Mouse (Mus musculus): ENCODE measurements around the gene Spata2l. TPM values are rescaled to one million over a fixed set of nuclear protein-coding genes. Genes with fewer than 3 reads are reported as not detected.
"Not testable (repeated sequence)": the region's sequence is repeated elsewhere in the genome, so short reads cannot be mapped to it uniquely, and the experiment has no call there.

The Spata2l gene
- 10 to 100 TPM; 83.0 to 91.1 TPM for total RNA-seq (2021)
- long read RNA-seq, transcript Spata2l-202 (2 exons, 2,707 nt): major isoform, 53 of 121 reads
- long read RNA-seq, transcript Spata2l-201 (3 exons, 2,380 nt): minor isoform, 30 of 121 reads
- long read RNA-seq, partial matches to known transcripts: 0 of 121 reads
- long read RNA-seq, other reads (novel, unspliced or antisense): 37 of 121 reads

GRCm38 (mm10) chr8:123235520-123236497 is at the start of gene Spata2l:
Spata2l (minus strand) TSS chr8:123236233.
- DNase-seq (ENCODE audit: low spot score in 2 of 2): peak; percentile 78 to 83

GRCm38 (mm10) chr8:123284493-123284892 is 48.5 kb upstream of the Spata2l start:
- no peak for DNase-seq (ENCODE audit: low spot score in 2 of 2)

DNA sequence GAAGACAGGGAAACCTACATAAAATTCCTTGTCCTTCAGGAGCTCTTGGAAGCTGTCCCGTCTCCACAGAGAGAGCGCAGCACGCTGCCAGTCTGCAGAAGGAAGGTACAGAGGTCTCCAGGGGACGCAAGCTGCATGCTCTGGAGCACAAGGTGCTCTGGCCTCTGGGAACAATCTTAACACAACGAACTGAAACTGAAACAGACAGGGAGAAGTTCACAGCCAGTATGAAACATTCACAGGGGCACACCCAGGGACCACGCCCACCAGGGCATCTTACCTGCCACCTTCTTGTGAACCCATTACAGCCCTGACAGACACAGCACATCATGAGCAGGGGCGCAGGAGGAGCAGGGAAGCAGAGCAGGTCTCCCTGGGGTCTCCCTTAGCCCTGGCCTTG is 48.0 kb upstream of the Spata2l start:
- DNase-seq (ENCODE audit: low spot score in 2 of 2): no peak

GRCm38 (mm10) chr8:123282994-123283393 is 47.0 kb upstream of the Spata2l start:
- DNase-seq (ENCODE audit: low spot score in 2 of 2): not testable (repeated sequence)

DNA sequence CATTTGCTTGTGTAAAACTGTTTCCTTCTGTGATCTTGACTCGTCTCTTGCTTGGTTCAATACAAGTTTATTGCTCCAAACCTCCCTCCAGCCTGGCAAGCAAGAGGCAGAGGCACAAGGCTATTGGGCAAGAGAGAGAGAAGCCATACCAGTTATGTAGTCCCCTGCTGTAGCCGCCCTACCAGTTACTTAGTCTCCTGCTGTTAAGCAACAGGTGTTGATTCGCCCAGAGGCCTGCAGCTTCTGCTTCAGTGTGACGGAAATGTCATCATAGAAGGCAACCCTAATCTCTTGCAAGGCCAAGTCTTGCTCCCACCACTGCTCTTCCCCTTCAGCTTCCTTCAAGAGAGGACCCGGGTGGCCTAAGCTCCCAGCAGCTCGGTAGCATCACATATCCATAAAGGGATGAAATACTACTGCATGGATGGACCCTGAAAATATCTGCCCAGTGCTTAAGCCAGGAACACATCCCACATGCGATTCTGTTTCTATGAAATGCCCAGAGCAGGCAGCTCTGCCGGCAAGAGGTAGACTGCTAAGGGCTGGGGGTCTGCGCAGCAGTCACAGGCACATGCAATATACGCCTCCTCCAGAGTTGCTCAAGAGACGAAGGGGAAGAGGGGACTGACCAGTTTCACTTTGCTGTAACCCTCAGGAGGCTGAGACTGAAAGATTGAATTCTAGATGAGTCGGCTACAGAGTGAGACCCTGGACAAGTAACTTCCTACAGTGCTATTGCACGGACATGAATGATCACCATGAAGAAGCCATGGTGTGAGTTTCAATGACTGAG is 44.5 kb upstream of the Spata2l start:
- DNase-seq (ENCODE audit: low spot score in 2 of 2): no peak

DNA sequence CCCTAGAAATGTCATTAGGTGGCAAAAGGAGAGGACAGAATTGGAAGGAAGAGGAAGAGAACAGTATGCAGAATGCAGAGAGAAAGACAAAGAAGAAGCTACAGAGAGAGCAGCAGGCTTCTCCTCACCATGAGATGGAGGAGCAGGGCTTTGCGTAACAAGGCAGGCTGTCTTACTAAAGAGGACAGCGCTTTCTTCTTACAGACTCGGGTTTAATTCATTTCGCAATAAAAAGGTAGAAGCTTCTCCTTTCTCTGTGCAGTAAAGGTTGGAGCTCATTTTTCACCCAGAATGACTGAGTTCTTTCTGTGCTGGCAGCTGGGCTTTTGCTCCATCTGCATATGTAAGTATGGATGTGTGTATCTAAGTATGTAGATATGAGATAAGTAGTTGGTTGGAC is 43.8 kb upstream of the Spata2l start:
- DNase-seq (ENCODE audit: low spot score in 2 of 2): no peak

DNA sequence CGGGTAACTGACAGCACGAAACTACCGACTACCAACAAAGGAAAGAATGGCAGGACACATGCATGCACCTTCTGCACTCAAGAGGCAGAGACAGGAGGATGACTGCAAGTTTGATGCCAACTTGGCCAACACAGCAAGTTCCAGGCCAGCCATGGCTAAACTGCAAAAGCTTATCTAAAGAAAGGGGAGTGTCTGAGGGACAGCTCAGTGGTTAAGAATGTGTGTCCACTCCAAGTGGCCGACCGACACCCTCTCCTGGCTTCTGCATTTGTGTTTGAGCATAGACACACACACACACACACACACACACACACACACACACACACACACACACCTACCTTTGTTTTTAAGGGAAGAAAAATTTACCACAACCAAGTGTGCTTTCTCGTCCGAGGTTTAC is 42.4 kb upstream of the Spata2l start:
- no peak for DNase-seq (ENCODE audit: low spot score in 2 of 2)

- DNase-seq (ENCODE audit: low spot score in 2 of 2): no peak
These were observed 39.1 kb upstream of the Spata2l start for GRCm38 (mm10) chr8:123275096-123275495.

DNA sequence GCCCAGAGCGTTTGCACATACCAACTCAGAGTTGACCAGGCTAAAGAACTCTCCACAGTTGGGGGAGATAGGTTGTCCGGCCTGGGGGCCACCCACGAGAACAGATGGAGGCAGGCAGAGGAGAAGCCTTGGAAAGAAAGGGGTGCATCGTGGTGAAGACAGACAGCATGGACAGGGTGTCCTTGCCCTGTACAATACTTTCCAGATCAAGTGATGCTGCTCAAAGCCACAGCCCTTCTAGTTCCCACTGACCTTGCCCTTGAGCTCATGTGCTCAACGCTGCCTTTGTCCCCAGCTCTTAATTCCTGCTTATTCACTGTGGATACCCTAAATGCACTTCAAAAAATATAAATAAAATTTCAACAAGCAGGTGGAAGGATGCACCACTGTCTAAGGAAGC is 38.4 kb upstream of the Spata2l start:
- DNase-seq (ENCODE audit: low spot score in 2 of 2): no peak

DNA sequence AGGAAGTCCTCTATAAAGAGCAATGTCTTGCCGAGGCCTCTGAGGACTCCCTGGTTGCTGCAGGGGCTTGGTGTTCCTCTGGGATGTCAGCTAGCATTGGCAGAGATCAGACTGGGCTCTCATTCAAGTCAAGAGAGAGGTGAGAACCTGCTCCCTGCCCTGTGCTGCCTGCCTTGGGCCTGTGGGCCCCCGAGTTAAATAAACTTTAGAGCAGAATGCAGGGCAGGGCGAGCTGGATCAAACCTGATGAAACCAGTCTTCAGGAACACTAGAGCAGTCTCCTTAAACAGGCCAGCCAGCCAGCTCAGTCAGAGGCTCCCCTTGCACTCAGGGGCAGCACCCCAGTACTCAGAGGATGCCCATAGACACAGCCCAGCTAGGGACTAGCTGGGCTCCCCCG is 35.9 kb upstream of the Spata2l start:
- DNase-seq (ENCODE audit: low spot score in 2 of 2): no peak

GRCm38 (mm10) chr8:123271147-123271546 is 35.1 kb upstream of the Spata2l start:
- DNase-seq (ENCODE audit: low spot score in 2 of 2): no peak

DNA sequence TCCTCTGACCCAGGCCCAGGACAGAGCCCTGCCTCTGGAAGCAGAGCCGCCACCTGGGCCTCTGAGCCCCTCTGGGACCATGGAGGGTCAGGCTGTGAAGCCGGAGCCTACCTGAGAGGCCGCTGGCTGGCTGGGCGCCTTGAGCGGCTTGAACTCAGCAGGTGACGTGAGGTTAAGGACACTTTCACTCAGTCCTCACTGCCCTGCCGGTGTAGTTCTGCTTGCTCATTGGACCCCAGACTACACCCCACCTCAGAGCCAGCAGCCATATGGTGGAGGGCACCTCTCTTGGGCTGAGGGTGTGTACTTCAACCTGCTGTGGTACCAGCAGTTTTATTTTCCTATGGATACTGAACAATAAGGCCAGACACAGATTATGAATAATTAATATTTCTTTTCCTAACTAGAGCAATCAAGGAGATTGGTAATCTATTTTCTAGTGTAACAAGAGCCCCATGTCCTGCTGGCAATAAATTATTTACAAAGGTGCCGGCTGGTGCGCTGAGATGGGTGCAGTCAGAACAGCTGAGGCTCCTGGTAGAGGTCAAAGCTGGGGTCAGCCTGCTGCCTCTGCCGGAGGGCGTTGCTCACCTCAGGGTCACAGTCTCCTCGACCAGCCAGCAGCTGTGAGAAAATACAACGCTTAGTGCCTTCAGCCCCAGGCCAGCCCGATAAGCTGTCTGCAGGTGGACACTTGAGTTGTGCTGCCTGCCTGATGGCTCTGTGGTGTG is 32.1 kb upstream of the Spata2l start:
- DNase-seq (ENCODE audit: low spot score in 2 of 2): no peak

DNA sequence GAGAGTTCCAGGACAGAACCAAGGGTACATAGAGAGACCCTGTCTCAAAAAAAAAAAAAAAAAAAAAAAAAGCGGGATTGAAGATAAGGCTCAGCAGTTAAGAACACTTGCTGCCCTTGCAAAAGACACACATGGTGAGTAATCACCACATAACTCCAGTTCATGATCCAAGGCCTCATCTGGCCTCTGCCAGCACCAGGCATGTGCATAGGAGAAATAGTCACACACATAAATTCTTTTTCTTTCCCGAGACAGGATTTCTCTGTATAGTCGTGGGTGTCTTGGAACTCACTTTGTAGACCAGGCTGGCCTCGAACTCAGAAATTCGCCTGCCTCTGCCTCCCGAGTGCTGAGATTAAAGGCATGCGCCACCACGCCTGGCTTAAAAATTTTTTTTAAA is 21.6 kb upstream of the Spata2l start:
- not testable (repeated sequence) for DNase-seq (ENCODE audit: low spot score in 2 of 2)

GRCm38 (mm10) chr8:123257114-123257513 is 21.1 kb upstream of the Spata2l start:
- DNase-seq (ENCODE audit: low spot score in 2 of 2): no peak

- DNase-seq (ENCODE audit: low spot score in 2 of 2): no peak
These were observed 19.1 kb upstream of the Spata2l start for GRCm38 (mm10) chr8:123255170-123255569.

- peak; percentile 87 to 92 for DNase-seq (ENCODE audit: low spot score in 2 of 2)
These were observed 18.3 kb upstream of the Spata2l start, which contains the start of the genes Zfp276 and Vps9d1 for GRCm38 (mm10) chr8:123254099-123254885. Zfp276 (plus strand) TSS chr8:123254195. Vps9d1 (minus strand) TSS chr8:123254348.

DNA sequence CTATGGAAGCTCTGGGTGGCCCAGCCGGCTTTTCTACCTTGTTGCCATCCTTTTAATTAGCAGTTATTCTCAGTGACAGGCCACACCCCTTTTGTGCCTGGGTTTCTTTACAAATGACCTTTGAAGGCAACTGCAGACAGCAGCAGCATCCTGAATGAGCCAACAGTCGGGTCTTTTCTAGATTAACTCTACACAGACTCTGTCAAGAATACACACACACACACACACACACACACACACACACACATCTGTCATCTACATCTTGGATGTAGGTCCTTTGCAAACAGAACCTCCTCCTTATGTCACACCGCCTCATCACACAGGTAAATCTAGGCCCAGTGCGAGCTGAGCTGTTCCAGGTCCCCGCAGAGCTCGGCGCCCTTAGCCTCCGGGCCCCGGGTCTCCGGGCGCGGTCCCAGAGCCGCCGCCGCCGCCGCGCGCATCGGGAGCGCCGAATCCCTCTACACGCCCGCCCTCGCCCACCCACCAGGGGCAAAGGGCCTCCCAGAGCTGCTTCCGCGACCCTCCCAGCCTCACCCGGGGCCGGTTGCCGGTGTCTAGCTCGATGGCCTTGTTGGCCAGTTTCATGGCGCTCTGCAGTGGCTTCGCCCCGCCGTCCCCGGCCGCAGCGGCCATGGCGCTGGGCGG is 17.5 kb upstream of the Spata2l start:
- no peak for DNase-seq (ENCODE audit: low spot score in 2 of 2)

GRCm38 (mm10) chr8:123252925-123253324 is 16.9 kb upstream of the Spata2l start:
- no peak for DNase-seq (ENCODE audit: low spot score in 2 of 2)

GRCm38 (mm10) chr8:123250940-123251339 is 14.9 kb upstream of the Spata2l start:
- DNase-seq (ENCODE audit: low spot score in 2 of 2): no peak

GRCm38 (mm10) chr8:123248596-123248995 is 12.6 kb upstream of the Spata2l start:
- no peak for DNase-seq (ENCODE audit: low spot score in 2 of 2)
